Mouse (Mus musculus) midbrain, embryonic 16.5 days (tissue): Measurements from ENCODE around the gene Hist1h2ad. TPM values are rescaled to one million over a fixed set of nuclear protein-coding genes. Genes with fewer than 3 reads are reported as not detected.
"Not testable (repeated sequence)": the region's sequence is repeated elsewhere in the genome, so short reads cannot be mapped to it uniquely, and the experiment has no call there.

Source experiments
- ATAC-seq: fragments of 200-750 bp; cut with Nextera tagmentation; 2 replicates; pipeline ENCODE4 v1.8.0; 2017; ENCODE audit warnings: moderate TSS enrichment
- H3K27ac ChIP-seq: fragments of 300-500 bp; sonication (generic); 2 replicates; pipeline ENCODE4 v1.5.1; 2014; ENCODE audit warnings: mild to moderate bottlenecking, low read length, mixed read lengths
- H3K27me3 ChIP-seq: fragments of 300-500 bp; sonication (generic); 2 replicates; pipeline ENCODE4 v1.6.1; 2014; ENCODE audit warnings: low read depth, low read length, mixed read lengths; ENCODE audit not compliant: control insufficient read depth, insufficient read depth
- H3K36me3 ChIP-seq: fragments of 300-500 bp; sonication (generic); 2 replicates; pipeline ENCODE4 v1.6.1; 2014; ENCODE audit warnings: mild to moderate bottlenecking, low read length, moderate library complexity, mixed read lengths; ENCODE audit not compliant: control insufficient read depth, insufficient read depth
- H3K4me1 ChIP-seq: fragments of 300-500 bp; sonication (generic); 2 replicates; pipeline ENCODE4 v1.6.1; 2014; ENCODE audit warnings: mild to moderate bottlenecking, low read length, mixed read lengths; ENCODE audit not compliant: control insufficient read depth, insufficient read depth
- H3K4me2 ChIP-seq: fragments of 300-500 bp; sonication (generic); 2 replicates; pipeline ENCODE4 v1.6.1; 2014; ENCODE audit warnings: mild to moderate bottlenecking, low read length, mixed read lengths
- H3K4me3 ChIP-seq: fragments of 300-500 bp; sonication (generic); 2 replicates; pipeline ENCODE4 v1.5.1; 2014; ENCODE audit warnings: low read depth, mild to moderate bottlenecking, low read length, moderate library complexity, mixed read lengths
- H3K9ac ChIP-seq: fragments of 300-500 bp; sonication (generic); 2 replicates; pipeline ENCODE4 v1.6.1; 2014; ENCODE audit warnings: low read depth, low read length, mixed read lengths
- H3K9me3 ChIP-seq: fragments of 300-500 bp; sonication (generic); replicated peaks from 2 replicates; pipeline ENCODE4 v1.6.1; 2014; ENCODE audit warnings: mild to moderate bottlenecking, low read length, mixed read lengths; ENCODE audit not compliant: control insufficient read depth, poor library complexity, severe bottlenecking
- whole genome bisulfite sequencing: fragments of 180-500 bp; shearing (Covaris S2); extraction: QIAGEN DNeasy Blood & Tissue Kit; methylation state at CpG from one replicate; pipeline ENCODE4 v1.1.7; 2014; 5-methylcytosine and 5-hydroxymethylcytosine counted together
- polyA plus RNA-seq: library from polyadenylated mRNA; unstranded; fragments of >200 nt; fragmentation: Nextera tagmentation; extraction: Ambion mirVana; gene quantifications from 2 replicates; pipeline ENCODE4 v1.2.1, GENCODE M21; 2015

Hist1h2ad gene
- polyA plus RNA-seq: not detected in 2 replicates

DNA sequence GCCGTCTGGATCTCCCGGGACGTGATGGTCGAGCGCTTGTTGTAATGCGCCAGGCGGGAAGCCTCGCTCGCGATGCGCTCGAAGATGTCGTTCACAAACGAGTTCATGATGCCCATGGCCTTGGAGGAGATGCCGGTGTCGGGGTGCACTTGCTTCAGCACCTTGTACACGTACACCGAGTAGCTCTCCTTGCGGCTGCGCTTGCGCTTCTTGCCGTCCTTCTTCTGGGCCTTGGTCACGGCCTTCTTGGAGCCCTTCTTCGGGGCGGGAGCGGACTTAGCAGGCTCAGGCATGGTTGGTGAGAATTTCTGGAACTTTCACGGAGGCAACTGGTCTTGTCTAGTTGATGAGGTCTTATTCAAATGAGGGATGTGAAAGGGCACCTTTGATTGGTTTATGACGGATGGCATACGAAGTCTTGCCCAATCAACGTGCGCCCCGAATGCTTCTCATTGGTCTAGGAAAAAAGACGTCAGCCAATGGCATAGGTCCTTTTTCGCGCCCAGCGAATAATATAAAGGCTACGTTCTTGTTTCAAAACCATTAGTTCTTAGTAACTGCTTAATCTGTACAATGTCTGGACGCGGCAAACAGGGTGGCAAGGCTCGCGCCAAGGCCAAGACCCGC lies at the start of gene Hist1h2ad, which contains the start of gene Hist1h2bf:
Hist1h2ad (plus strand) TSS at position 484 of the 627 bp plus-strand sequence.
Hist1h2bf (minus strand) TSS at position 299 of the 627 bp plus-strand sequence.
- H3K27me3 ChIP-seq, H3K9me3 ChIP-seq, H3K36me3 ChIP-seq: not testable (repeated sequence)
- H3K9ac ChIP-seq: peak within 1 kb of the TSS; percentile 25; the same call in 1 of the 2 replicates
- peak within 1 kb of the TSS; percentile 33 for H3K4me3 ChIP-seq
- H3K27ac ChIP-seq: peak within 1 kb of the TSS; percentile 81
- H3K4me1 ChIP-seq: peaks cover 30% of the 10 kb centered on the region
- peak within 1 kb of the TSS; percentile 78 for H3K4me2 ChIP-seq
- WGBS: under 1% methylated on average over 33 of the region's 42 CpGs
- ATAC-seq: peak; percentile 91

DNA sequence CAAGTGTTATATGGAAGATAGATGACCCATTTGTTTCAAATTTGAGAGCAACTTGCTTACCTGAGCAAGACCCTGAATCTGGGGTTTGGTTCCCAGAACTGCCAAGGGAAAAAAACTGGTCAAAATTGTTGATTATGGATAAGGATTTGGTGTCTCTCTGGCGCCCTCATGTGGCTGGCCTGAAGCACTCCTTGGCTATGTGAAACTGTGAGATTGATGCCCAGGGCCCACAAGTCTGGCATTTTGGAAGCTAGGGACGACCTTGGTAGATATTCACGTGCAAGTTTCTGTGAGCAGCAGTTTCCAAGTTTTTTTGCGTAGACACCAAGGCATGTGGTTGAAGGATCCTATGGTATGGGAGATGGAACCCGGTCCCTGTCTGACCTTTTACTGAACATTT lies 49.5 kb upstream of the Hist1h2ad start:
- Histone ChIP-seq H3K27me3 (no peaks in the 10 kb centered on the region), H3K9me3 (no peaks in the 10 kb centered on the region), H3K4me1 (peaks cover 11% of the 10 kb centered on the region), H3K4me2 (peak overlapping the region; percentile 10; the same call in 1 of the 2 replicates), H3K27ac (no peak overlapping the region), H3K36me3 (no peaks in the 10 kb centered on the region), H3K9ac (no peak overlapping the region), H3K4me3 (no peak overlapping the region; the same call in 1 of the 2 replicates)
- 10% methylated on average over 5 of the region's 5 CpGs for WGBS
- ATAC-seq: no peak; the same call in 1 of the 2 replicates

GRCm38 (mm10) chr13:23525901-23526300 lies 48.3 kb upstream of the Hist1h2ad start:
- ATAC-seq: no peak
- H3K9ac ChIP-seq: no peak overlapping the region
- no peaks in the 10 kb centered on the region for H3K9me3 ChIP-seq
- no peaks in the 10 kb centered on the region for H3K36me3 ChIP-seq
- H3K4me3 ChIP-seq: peak overlapping the region; percentile 35
- H3K27ac ChIP-seq: no peak overlapping the region
- H3K4me1 ChIP-seq: peaks cover 15% of the 10 kb centered on the region
- H3K4me2 ChIP-seq: peak overlapping the region; percentile 60
- H3K27me3 ChIP-seq: no peaks in the 10 kb centered on the region
- 3% methylated on average over 10 of the region's 10 CpGs for WGBS

DNA sequence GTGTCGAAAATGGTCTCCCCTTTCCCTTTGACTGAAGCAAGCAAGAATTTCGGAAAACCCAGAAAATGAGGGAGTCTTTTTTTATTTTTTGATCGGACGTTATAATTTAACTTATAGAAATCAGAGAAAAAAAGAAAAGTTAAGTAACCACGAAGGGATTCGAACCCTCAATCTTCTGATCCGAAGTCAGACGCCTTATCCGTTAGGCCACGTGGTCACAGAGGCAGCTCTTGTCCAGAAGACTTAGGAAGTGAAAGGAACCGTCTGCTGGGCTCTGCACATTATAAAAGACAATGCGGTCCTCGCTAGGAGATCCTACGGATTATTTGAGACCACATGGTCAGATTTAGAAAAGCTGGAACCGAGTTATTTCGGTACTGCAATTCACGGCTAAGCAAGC lies 47.9 kb upstream of the Hist1h2ad start:
- peak overlapping the region; percentile 60 for H3K4me2 ChIP-seq
- no peaks in the 10 kb centered on the region for H3K27me3 ChIP-seq
- peak overlapping the region; percentile 28; the same call in 1 of the 2 replicates for H3K27ac ChIP-seq
- no peaks in the 10 kb centered on the region for H3K36me3 ChIP-seq
- H3K9ac ChIP-seq: peak overlapping the region; percentile 40; the same call in 1 of the 2 replicates
- H3K9me3 ChIP-seq: no peaks in the 10 kb centered on the region
- peaks cover 15% of the 10 kb centered on the region for H3K4me1 ChIP-seq
- H3K4me3 ChIP-seq: peak overlapping the region; percentile 35
- peak; percentile 52; the same call in 1 of the 2 replicates for ATAC-seq
- under 1% methylated on average over 17 of the region's 17 CpGs for WGBS

- Histone ChIP-seq H3K27me3 (no peaks in the 10 kb centered on the region), H3K4me1 (peaks cover 27% of the 10 kb centered on the region), H3K27ac (no peak overlapping the region), H3K9me3 (no peaks in the 10 kb centered on the region), H3K9ac (no peak overlapping the region), H3K4me3 (no peak overlapping the region), H3K4me2 (no peak overlapping the region), H3K36me3 (no peaks in the 10 kb centered on the region)
- ATAC-seq: no peak
- 77% methylated on average over 5 of the region's 5 CpGs for whole genome bisulfite sequencing
Measured at GRCm38 (mm10) chr13:23529005-23529404, 45.2 kb upstream of the Hist1h2ad start.

DNA sequence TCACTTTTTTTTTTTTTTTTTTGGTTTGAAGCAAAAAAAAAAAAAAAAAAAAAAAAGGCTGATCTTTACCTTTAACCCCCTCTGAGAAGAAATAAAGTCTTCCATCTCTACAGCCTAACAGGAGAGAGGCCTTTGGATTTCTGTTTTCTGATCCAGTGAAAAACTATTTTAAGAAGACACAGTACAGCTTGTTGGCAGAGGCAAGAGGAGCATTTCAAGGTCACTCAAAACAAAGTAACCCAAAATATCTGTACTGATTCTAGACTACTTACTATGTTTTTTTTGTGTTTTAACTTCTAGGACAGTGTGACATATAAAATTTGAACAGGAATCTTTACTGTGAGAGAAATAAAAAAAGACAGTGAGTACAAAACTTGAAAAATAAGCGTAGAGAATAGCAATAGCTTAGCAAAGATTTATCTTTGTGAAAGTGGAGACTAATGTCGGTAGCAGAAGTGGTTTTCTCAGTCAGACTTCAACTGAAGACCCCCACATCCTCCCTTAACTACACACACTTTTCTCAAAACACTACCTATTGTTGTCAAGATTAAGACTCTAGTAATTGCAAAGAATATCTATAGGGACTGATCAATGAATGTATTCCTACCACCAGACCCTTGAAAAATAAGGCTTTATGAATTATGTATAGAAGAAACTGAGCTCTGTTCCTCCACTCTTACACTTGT lies 44.6 kb upstream of the Hist1h2ad start:
- H3K36me3 ChIP-seq: no peaks in the 10 kb centered on the region
- H3K4me3 ChIP-seq: peak overlapping the region; percentile 60
- peaks cover 33% of the 10 kb centered on the region for H3K4me1 ChIP-seq
- 30% methylated on average over 2 of the region's 2 CpGs for WGBS
- H3K4me2 ChIP-seq: peak overlapping the region; percentile 71
- H3K9me3 ChIP-seq: no peaks in the 10 kb centered on the region
- H3K27ac ChIP-seq: peak overlapping the region; percentile 97
- no peak for ATAC-seq
- H3K9ac ChIP-seq: peak overlapping the region; percentile 77; the same call in 1 of the 2 replicates
- H3K27me3 ChIP-seq: no peaks in the 10 kb centered on the region

DNA sequence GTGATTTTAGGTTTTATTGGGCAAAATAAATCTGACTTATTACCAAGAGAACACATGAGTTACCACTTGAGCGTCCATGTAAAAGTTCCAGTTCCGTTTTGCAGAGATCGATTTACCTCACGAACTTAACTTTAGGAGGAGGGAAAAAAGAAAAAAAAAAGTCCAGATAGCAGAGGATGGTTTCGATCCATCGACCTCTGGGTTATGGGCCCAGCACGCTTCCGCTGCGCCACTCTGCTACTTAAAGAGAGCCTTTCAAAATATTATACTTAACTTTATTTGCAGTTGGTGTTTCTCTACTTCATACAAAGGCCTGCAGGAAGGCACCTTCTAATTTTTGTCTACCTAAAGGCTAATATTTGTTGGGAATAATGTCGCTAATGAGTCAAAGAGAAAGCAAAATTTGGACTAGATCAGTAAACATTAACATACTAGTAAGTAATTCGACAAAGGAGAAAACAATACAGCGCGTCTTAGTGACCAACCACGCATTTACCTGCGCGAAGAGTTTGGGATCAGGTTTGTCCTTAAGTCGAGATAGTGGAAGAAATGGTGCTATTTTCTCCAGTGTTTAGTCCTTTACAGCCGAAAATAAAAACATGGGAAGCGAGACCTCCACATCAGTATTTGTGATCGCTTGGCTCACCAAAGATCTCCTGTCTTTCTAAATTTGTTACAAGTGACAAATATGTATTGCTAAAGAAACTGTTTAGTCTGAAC lies 43.8 kb upstream of the Hist1h2ad start:
- Histone ChIP-seq H3K4me1 (peaks cover 34% of the 10 kb centered on the region), H3K27me3 (no peaks in the 10 kb centered on the region), H3K27ac (peak overlapping the region; percentile 97), H3K4me2 (peak overlapping the region; percentile 71), H3K4me3 (peak overlapping the region; percentile 60), H3K9ac (peak overlapping the region; percentile 77), H3K9me3 (no peaks in the 10 kb centered on the region), H3K36me3 (no peaks in the 10 kb centered on the region)
- ATAC-seq: no peak
- under 1% methylated on average over 20 of the region's 20 CpGs for WGBS

- Histone ChIP-seq H3K27me3 (no peaks in the 10 kb centered on the region), H3K4me1 (peaks cover 34% of the 10 kb centered on the region), H3K36me3 (no peaks in the 10 kb centered on the region), H3K9me3 (no peaks in the 10 kb centered on the region), H3K4me2 (peak within 1 kb of the TSS; percentile 71), H3K4me3 (peak within 1 kb of the TSS; percentile 60), H3K27ac (peak within 1 kb of the TSS; percentile 97), H3K9ac (peak within 1 kb of the TSS; percentile 77)
- under 1% methylated on average over 50 of the region's 70 CpGs for WGBS
- peak; percentile 92 for ATAC-seq
Measured at GRCm38 (mm10) chr13:23530901-23531875, 43.0 kb upstream of the Hist1h2ad start, which contains the start of gene Hist1h4h. Hist1h4h (plus strand) TSS chr13:23531050.
